Mouse (Mus musculus) limb, embryonic 14.5 days (tissue): ENCODE results near the gene Cacna2d3. TPM values are rescaled to one million over a fixed set of nuclear protein-coding genes. Genes with fewer than 3 reads are reported as not detected.

Experiments
- ATAC-seq: fragments of 200-750 bp; cut with Nextera tagmentation; 2 replicates; pipeline ENCODE4 v1.8.0; 2017; ENCODE audit warnings: low read depth, moderate number of reproducible peaks, moderate TSS enrichment; ENCODE audit not compliant: low FRiP score
- DNase-seq: peaks from one replicate; pipeline ENCODE4 v3.0.0-alpha.2; 2015; ENCODE audit warnings: low spot score
- H3K27ac ChIP-seq: fragments of 300-500 bp; sonication (generic); replicated peaks from 2 replicates; pipeline ENCODE4 v1.5.1; 2014; ENCODE audit warnings: low read depth, mild to moderate bottlenecking, low read length, moderate library complexity, mixed read lengths
- H3K27me3 ChIP-seq: fragments of 300-500 bp; sonication (generic); 2 replicates; pipeline ENCODE4 v1.6.1; 2014; ENCODE audit warnings: low read length, mixed read lengths; ENCODE audit not compliant: control insufficient read depth, insufficient read depth
- H3K36me3 ChIP-seq: fragments of 300-500 bp; sonication (generic); 2 replicates; pipeline ENCODE4 v1.6.1; 2014; ENCODE audit warnings: mild to moderate bottlenecking, low read length, moderate library complexity, mixed read lengths; ENCODE audit not compliant: control insufficient read depth, insufficient read depth
- H3K4me1 ChIP-seq: fragments of 300-500 bp; sonication (generic); 2 replicates; pipeline ENCODE4 v1.6.1; 2014; ENCODE audit warnings: antibody characterized with exemption, low read length, mixed read lengths; ENCODE audit not compliant: control insufficient read depth, insufficient read depth
- H3K4me2 ChIP-seq: fragments of 300-500 bp; sonication (generic); replicated peaks from 2 replicates; pipeline ENCODE4 v1.6.1; 2014; ENCODE audit warnings: low read depth, mild to moderate bottlenecking, low read length, moderate library complexity; ENCODE audit not compliant: severe bottlenecking
- H3K4me3 ChIP-seq: fragments of 300-500 bp; sonication (generic); replicated peaks from 2 replicates; pipeline ENCODE4 v1.5.1; 2014; ENCODE audit warnings: low read length
- H3K9ac ChIP-seq: fragments of 300-500 bp; sonication (generic); 2 replicates; pipeline ENCODE4 v1.6.1; 2014; ENCODE audit warnings: mild to moderate bottlenecking, low read depth, low read length, moderate library complexity; ENCODE audit not compliant: severe bottlenecking
- H3K9me3 ChIP-seq: fragments of 300-500 bp; sonication (generic); 2 replicates; pipeline ENCODE4 v1.6.1; 2016; ENCODE audit warnings: low read length; ENCODE audit not compliant: control insufficient read depth
- POLR2A ChIP-seq: fragments of 200-500 bp; IDR thresholded peaks from 2 replicates; pipeline ENCODE4 v1.8.0; 2012; ENCODE audit warnings: inconsistent platforms, mild to moderate bottlenecking, moderate library complexity, borderline replicate concordance; ENCODE audit not compliant: insufficient read depth, insufficient read length; ENCODE audit errors: extremely low read depth
- WGBS: fragments of 180-500 bp; shearing (Covaris S2); extraction: QIAGEN DNeasy Blood & Tissue Kit; methylation state at CpG from one replicate; pipeline ENCODE4 v1.1.7; 2014; 5-methylcytosine and 5-hydroxymethylcytosine counted together
- polyA plus RNA-seq, 2 experiments: library from polyadenylated mRNA; depleted of rRNA in 1 of 2; stranded (reverse) in 1 of 2; unstranded in 1 of 2; fragments of >200 nt; fragmentation: Nextera tagmentation in 1 of 2; extraction: Ambion mirVana in 1 of 2; gene quantifications; 2 replicates each; pipeline versions ENCODE4 v1.2.1 to v1.2.3; 2012 to 2014

The Cacna2d3 gene
- polyA plus RNA-seq (2012; rRNA removed) (4.3 and 4.9 TPM in 2 replicates), polyA plus RNA-seq (2014; fragmentation: Nextera tagmentation; extraction: Ambion mirVana) (6.3 and 7.8 TPM in 2 replicates)

DNA sequence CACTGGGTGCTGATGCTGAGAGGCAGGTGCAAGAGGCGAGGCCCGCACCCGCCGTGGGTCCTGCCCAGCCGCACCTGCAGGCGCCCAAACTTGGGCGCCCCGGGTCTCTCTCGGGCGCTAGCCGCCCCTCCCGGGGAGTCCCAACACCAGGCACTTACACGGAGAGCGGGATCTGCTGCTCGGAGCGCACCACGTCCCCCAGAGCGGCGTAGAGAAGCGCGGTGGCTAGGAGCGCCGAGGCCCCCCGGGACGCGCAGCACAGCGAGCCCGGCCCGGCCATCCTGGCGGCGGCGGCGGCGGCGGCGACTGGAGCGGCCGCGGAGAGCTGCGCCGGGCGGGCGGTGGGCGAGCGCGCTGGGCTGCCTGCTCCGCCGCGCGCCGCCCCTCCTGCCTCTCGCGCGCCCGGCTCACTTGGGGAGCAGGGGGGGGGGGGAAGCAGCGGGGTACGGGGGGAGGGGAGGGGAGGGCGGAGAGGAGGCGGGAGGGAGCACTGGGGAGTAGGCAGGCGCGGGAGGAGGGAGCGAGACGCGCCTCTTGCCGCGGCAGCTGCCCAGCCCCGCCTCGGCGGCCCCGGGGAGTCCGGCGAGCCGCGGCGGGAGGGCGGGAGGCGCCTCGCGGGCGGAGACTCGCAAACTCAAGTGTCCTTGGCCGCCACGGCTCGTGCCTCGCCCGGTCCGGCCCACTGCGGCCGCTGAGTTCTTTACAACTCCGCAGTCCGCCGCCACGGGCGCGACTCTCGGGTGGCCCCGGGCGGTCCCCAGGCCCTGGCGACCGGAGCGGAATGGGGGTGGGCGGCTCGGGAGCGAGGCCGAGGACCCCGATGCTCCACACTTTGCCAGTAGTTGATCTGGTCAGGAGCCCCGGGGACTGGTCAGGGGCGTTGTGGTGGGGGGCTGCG lies at the start of gene Cacna2d3:
Gene Cacna2d3, minus strand, starts transcription at position 377 of the 898 bp plus-strand sequence.
- no peaks in the 10 kb centered on the region for H3K9me3 ChIP-seq
- H3K4me3 ChIP-seq, result peak within 1 kb of the TSS; percentile 66
- DNase-seq, result peak; percentile 60
- no peaks in the 10 kb centered on the region for H3K36me3 ChIP-seq
- TF ChIP-seq POLR2A, result no peak
- H3K27me3 ChIP-seq, result peaks cover 56% of the 10 kb centered on the region
- H3K4me2 ChIP-seq, result peak within 1 kb of the TSS; percentile 99
- WGBS, result 0% methylated on average over 32 of the region's 109 CpGs
- ATAC-seq, result peak; percentile 70
- H3K4me1 ChIP-seq, result peaks cover 18% of the 10 kb centered on the region; the same call in 1 of the 2 replicates
- H3K9ac ChIP-seq, result peak within 1 kb of the TSS; percentile 62
- no peak within 1 kb of the TSS for H3K27ac ChIP-seq

DNA sequence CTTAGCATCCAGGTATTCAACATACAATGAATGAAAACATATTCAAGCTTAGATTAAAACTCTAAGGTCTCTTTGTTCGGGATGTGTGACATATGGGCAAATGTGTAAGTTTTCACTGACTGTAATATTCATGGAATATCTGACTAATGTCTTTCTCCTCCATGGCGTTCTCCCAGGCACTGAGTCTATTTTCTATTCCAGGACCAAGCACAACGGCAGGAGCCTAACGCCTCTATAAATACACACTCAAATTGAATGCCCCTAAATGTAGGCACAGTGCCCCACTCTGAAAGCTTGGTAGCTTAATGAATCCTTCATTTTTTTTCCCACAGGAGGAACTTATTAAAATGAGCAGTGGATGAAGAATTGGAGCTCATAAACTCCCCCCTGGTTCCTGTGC lies 47.8 kb upstream of the Cacna2d3 start:
- DNase-seq (no peak), ATAC-seq (no peak)
- no peak overlapping the region for H3K4me2 ChIP-seq
- H3K9me3 ChIP-seq, result no peaks in the 10 kb centered on the region
- WGBS, result 72% methylated on average over 4 of the region's 4 CpGs
- H3K27ac ChIP-seq, result no peak overlapping the region
- no peak overlapping the region for H3K9ac ChIP-seq
- no peak for TF ChIP-seq POLR2A
- H3K27me3 ChIP-seq, result no peaks in the 10 kb centered on the region
- H3K4me3 ChIP-seq, result no peak overlapping the region
- H3K4me1 ChIP-seq, result no peaks in the 10 kb centered on the region
- H3K36me3 ChIP-seq, result no peaks in the 10 kb centered on the region

DNA sequence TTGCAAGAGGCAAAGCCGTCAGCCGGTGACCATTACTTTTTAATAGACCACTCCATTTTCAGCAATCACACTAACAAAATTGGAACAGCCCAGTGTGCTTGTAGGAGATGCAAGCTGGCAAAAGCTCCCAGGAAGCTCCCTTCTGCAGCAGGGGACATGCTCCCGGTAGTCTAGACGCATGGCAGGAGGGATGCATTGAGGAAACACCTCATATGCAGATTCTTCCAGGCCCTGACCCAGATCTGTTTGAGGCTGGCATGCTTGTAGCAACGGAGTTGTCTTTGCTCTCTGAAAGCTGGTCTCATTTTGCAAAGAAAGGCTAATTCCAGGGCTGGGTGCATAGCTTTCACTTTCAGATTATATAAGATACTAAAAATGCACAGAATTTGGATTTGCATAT lies 31.2 kb upstream of the Cacna2d3 start:
- WGBS, result 55% methylated on average over 5 of the region's 5 CpGs
- no peaks in the 10 kb centered on the region for H3K27me3 ChIP-seq
- ATAC-seq (no peak), DNase-seq (no peak)
- H3K4me1 ChIP-seq, result no peaks in the 10 kb centered on the region
- H3K27ac ChIP-seq, result no peak overlapping the region
- H3K4me3 ChIP-seq, result no peak overlapping the region
- H3K36me3 ChIP-seq, result no peaks in the 10 kb centered on the region
- TF ChIP-seq POLR2A, result no peak
- H3K9ac ChIP-seq, result no peak overlapping the region
- H3K4me2 ChIP-seq, result no peak overlapping the region
- no peaks in the 10 kb centered on the region for H3K9me3 ChIP-seq

GRCm38 (mm10) chr14:29738751-29739150 lies 17.1 kb upstream of the Cacna2d3 start:
- no peak overlapping the region for H3K27ac ChIP-seq
- H3K4me3 ChIP-seq, result no peak overlapping the region
- H3K4me2 ChIP-seq, result no peak overlapping the region
- H3K4me1 ChIP-seq, result no peaks in the 10 kb centered on the region
- DNase-seq (no peak), ATAC-seq (no peak)
- no peaks in the 10 kb centered on the region for H3K9me3 ChIP-seq
- H3K36me3 ChIP-seq, result no peaks in the 10 kb centered on the region
- H3K27me3 ChIP-seq, result no peaks in the 10 kb centered on the region
- 72% methylated on average over 2 of the region's 2 CpGs for WGBS
- H3K9ac ChIP-seq, result no peak overlapping the region
- no peak for TF ChIP-seq POLR2A

GRCm38 (mm10) chr14:29730256-29730655 lies 8.6 kb upstream of the Cacna2d3 start:
- Histone ChIP-seq H3K9me3 (no peaks in the 10 kb centered on the region), H3K36me3 (no peaks in the 10 kb centered on the region), H3K4me1 (no peaks in the 10 kb centered on the region), H3K4me3 (no peak overlapping the region), H3K27me3 (0 out of 2 replicates have a peak, but pooled peaks cover 5% of the 10 kb centered on the region), H3K9ac (no peak overlapping the region), H3K4me2 (no peak overlapping the region), H3K27ac (no peak overlapping the region)
- 82% methylated on average over 4 of the region's 4 CpGs for WGBS
- no peak for DNase-seq
- ATAC-seq, result no peak
- no peak for TF ChIP-seq POLR2A
